Mouse (Mus musculus) G1E (cell line): ENCODE measurements around the gene Mxi1. TPM values are rescaled to one million over a fixed set of nuclear protein-coding genes. Genes with fewer than 3 reads are reported as not detected.

ENCODE experiments used
- ATAC-seq: 2 replicates; pipeline ENCODE4 v1.8.0; 2016; ENCODE audit warnings: mild to moderate bottlenecking; ENCODE audit not compliant: insufficient number of reproducible peaks, poor library complexity, low FRiP score, severe bottlenecking; ENCODE audit errors: extremely low read depth
- DNase-seq: peaks from one replicate; pipeline ENCODE4 v3.0.0; 2012; ENCODE audit warnings: low spot score
- H3K27me3 ChIP-seq: 2 replicates; pipeline ENCODE4 v1.6.1; 2012; ENCODE audit warnings: mild to moderate bottlenecking, low read length, inconsistent platforms; ENCODE audit not compliant: insufficient read depth
- H3K36me3 ChIP-seq: replicated peaks from 2 replicates; pipeline ENCODE3; 2012; ENCODE audit warnings: mild to moderate bottlenecking, inconsistent platforms
- H3K4me1 ChIP-seq: 2 replicates; pipeline ENCODE4 v1.6.1; 2012; ENCODE audit warnings: low read depth, low read length, inconsistent platforms, mixed read lengths; ENCODE audit not compliant: insufficient read depth
- H3K4me3 ChIP-seq: 2 replicates; pipeline ENCODE4 v1.5.1; 2012; ENCODE audit warnings: low read depth, mild to moderate bottlenecking, inconsistent platforms, low read length, moderate library complexity, mixed read lengths
- H3K9me3 ChIP-seq: replicated peaks from 2 replicates; pipeline ENCODE4 v1.6.1; 2012; ENCODE audit warnings: inconsistent platforms
- CTCF ChIP-seq: IDR thresholded peaks from 2 replicates; pipeline ENCODE4 v1.5.1; 2012; ENCODE audit warnings: low read depth, low read length, inconsistent platforms, mixed read lengths
- GATA1 ChIP-seq: IDR thresholded peaks from 2 replicates; pipeline ENCODE4 v1.6.1; 2012; ENCODE audit warnings: borderline replicate concordance, low read length, inconsistent platforms, mixed read lengths
- GATA2 ChIP-seq: IDR thresholded peaks from 2 replicates; pipeline ENCODE4 v1.6.1; 2012; ENCODE audit warnings: low read depth, low read length, inconsistent platforms, borderline replicate concordance
- POLR2AphosphoS5 ChIP-seq: IDR thresholded peaks from 2 replicates; pipeline ENCODE4 v1.6.1; 2012; ENCODE audit warnings: low read depth, low read length, inconsistent platforms; ENCODE audit not compliant: insufficient replicate concordance
- TAL1 ChIP-seq: conservative IDR thresholded peaks from 2 replicates; pipeline ENCODE4 v1.6.1; 2012; ENCODE audit warnings: low read depth, low read length, inconsistent platforms, mixed read lengths
- polyA plus RNA-seq: library from polyadenylated mRNA; stranded (reverse); fragments of >175 nt; gene quantifications from 2 replicates; pipeline ENCODE4 v1.2.3, GENCODE M21; 2012
- total RNA-seq, 2 experiments: library from RNA; stranded (forward) in 1 of 2; stranded (reverse) in 1 of 2; fragments of 200-1000 nt in 1 of 2; fragments of >200 nt in 1 of 2; fragmentation: Nextera tagmentation in 1 of 2; gene quantifications; 2 replicates each; pipeline ENCODE4 v1.2.3; 2014 to 2017

Gene Mxi1
- total and polyA plus RNA-seq, 3 experiments: 20.5 to 74.6 (median 47.1) TPM

GRCm38 (mm10) chr19:53273055-53273722, 37.1 kb upstream of the Mxi1 start:
- no peak for ATAC-seq
- peaks cover 53% of the 10 kb centered on the region for H3K27me3 ChIP-seq
- no peak overlapping the region for H3K4me3 ChIP-seq
- H3K9me3 ChIP-seq: no peaks in the 10 kb centered on the region
- no peaks in the 10 kb centered on the region for H3K36me3 ChIP-seq
- TF ChIP-seq TAL1 (no peak), CTCF (no peak), GATA2 (no peak), GATA1 (no peak), POLR2AphosphoS5 (no peak)
- DNase-seq: no peak
- peaks cover 11% of the 10 kb centered on the region for H3K4me1 ChIP-seq

GRCm38 (mm10) chr19:53273781-53274428, 36.4 kb upstream of the Mxi1 start:
- no peaks in the 10 kb centered on the region for H3K9me3 ChIP-seq
- peaks cover 11% of the 10 kb centered on the region for H3K4me1 ChIP-seq
- H3K27me3 ChIP-seq: peaks cover 56% of the 10 kb centered on the region
- TF ChIP-seq GATA2 (no peak), TAL1 (no peak), GATA1 (no peak), CTCF (no peak), POLR2AphosphoS5 (no peak)
- DNase-seq: no peak
- ATAC-seq: no peak
- H3K36me3 ChIP-seq: no peaks in the 10 kb centered on the region
- H3K4me3 ChIP-seq: no peak overlapping the region

- H3K9me3 ChIP-seq: no peaks in the 10 kb centered on the region
- peaks cover 11% of the 10 kb centered on the region for H3K4me1 ChIP-seq
- no peak for TF ChIP-seq CTCF
- TF ChIP-seq POLR2AphosphoS5: no peak
- TF ChIP-seq GATA1: no peak
- no peak for TF ChIP-seq TAL1
- no peak for TF ChIP-seq GATA2
- H3K4me3 ChIP-seq: no peak overlapping the region
- no peaks in the 10 kb centered on the region for H3K36me3 ChIP-seq
- no peak for ATAC-seq
- peaks cover 58% of the 10 kb centered on the region for H3K27me3 ChIP-seq
- DNase-seq: no peak
Measured at GRCm38 (mm10) chr19:53275204-53275603, 35.1 kb upstream of the Mxi1 start.

- no peak for TF ChIP-seq CTCF
- TF ChIP-seq TAL1: no peak
- no peak for TF ChIP-seq POLR2AphosphoS5
- TF ChIP-seq GATA1: no peak
- TF ChIP-seq GATA2: no peak
- H3K4me3 ChIP-seq: no peak overlapping the region
- no peak for ATAC-seq
- no peaks in the 10 kb centered on the region for H3K9me3 ChIP-seq
- no peaks in the 10 kb centered on the region for H3K36me3 ChIP-seq
- H3K27me3 ChIP-seq: peaks cover 60% of the 10 kb centered on the region
- peaks cover 16% of the 10 kb centered on the region for H3K4me1 ChIP-seq
- no peak for DNase-seq
Measured at GRCm38 (mm10) chr19:53276902-53277707, 33.2 kb upstream of the Mxi1 start.

GRCm38 (mm10) chr19:53278491-53279415, 31.6 kb upstream of the Mxi1 start:
- ATAC-seq (no peak), DNase-seq (no peak)
- H3K4me3 ChIP-seq: no peak overlapping the region
- no peaks in the 10 kb centered on the region for H3K36me3 ChIP-seq
- no peaks in the 10 kb centered on the region for H3K9me3 ChIP-seq
- peaks cover 16% of the 10 kb centered on the region for H3K4me1 ChIP-seq
- peaks cover 58% of the 10 kb centered on the region for H3K27me3 ChIP-seq
- no peak for TF ChIP-seq POLR2AphosphoS5
- no peak for TF ChIP-seq CTCF
- no peak for TF ChIP-seq GATA2
- no peak for TF ChIP-seq GATA1
- TF ChIP-seq TAL1: no peak

- ATAC-seq (no peak), DNase-seq (no peak)
- no peak for TF ChIP-seq TAL1
- TF ChIP-seq CTCF: no peak
- no peak for TF ChIP-seq GATA2
- TF ChIP-seq POLR2AphosphoS5: no peak
- no peak for TF ChIP-seq GATA1
- no peaks in the 10 kb centered on the region for H3K36me3 ChIP-seq
- no peaks in the 10 kb centered on the region for H3K9me3 ChIP-seq
- H3K4me3 ChIP-seq: no peak overlapping the region
- H3K27me3 ChIP-seq: peaks cover 60% of the 10 kb centered on the region
- H3K4me1 ChIP-seq: peaks cover 23% of the 10 kb centered on the region
Measured at GRCm38 (mm10) chr19:53280254-53280653, 30.1 kb upstream of the Mxi1 start.
